Mouse (Mus musculus) lung, adult 10 weeks (tissue): ENCODE data around the gene Zfp219. TPM values are rescaled to one million over a fixed set of nuclear protein-coding genes. Genes with fewer than 3 reads are reported as not detected.

Source experiments
- polyA plus RNA-seq: library from polyadenylated mRNA; stranded (reverse); fragments of 350-450 nt; fragmentation: Illumina TruSeq; extraction: RNeasy Lipid Tissue Mini Kit (QIAGEN cat#74804); gene quantifications from one replicate; pipeline ENCODE4 v1.2.3, GENCODE M21; 2014; ENCODE audit warnings: low read depth, low replicate concordance; ENCODE audit not compliant: insufficient read depth

Zfp219 gene
- 23.2 TPM for polyA plus RNA-seq

DNA sequence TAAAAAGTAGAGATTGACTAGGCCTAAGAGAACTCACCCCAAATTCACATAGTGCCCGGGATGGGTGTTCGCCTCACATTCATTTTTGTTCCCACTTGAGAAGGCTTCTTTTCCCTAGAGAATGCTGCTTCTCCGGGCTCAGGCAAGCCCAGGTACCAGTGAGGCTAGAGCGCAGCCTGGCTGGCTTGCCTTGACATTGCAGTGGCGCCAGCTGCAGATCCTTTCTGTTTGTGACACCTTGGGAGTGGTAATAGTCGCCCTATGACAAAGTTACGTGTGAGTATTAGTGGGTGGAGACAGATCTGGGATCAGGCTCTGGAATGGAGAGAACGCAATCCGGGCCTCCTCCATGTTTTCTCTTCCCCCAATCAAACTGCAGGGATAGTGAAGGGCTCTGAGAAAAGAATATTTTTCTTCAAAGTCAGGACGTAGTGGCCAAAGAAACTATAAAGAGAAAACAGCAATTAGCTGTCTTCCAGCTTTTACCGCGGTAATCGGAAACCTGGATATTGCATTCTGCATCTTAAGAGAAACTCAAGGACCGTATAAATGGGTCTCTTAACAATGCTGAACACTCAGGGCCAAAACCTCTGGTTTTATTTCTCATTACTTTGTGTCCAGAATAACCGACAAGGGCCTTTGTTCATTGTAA lies at the start of gene Zfp219:
Gene Zfp219 (minus strand): TSS at position 248 of the 652 bp plus-strand sequence.

DNA sequence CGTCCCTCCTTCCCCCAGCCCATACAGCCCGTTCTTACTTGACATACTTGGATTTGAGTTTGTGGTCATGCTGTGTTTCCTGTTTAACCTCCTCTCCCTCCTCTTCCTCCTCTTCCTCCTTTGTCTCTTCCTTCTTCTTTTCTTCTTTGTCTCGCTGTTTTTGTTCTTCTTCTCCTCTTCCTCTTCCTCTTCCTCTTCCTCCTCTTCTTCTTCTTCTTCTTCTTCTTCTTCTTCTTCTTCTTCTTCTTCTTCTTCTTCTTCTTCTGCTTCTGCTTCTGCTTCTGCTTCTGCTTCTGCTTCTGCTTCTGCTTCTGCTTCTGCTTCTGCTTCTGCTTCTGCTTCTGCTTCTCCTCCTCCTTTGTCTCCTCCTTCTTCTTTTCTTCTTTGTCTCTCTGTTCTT lies 21.8 kb upstream of the Zfp219 start, which contains the start of gene Olfr221:
Gene Olfr221 (minus strand): TSS at position 101 of the 400 bp plus-strand sequence.

DNA sequence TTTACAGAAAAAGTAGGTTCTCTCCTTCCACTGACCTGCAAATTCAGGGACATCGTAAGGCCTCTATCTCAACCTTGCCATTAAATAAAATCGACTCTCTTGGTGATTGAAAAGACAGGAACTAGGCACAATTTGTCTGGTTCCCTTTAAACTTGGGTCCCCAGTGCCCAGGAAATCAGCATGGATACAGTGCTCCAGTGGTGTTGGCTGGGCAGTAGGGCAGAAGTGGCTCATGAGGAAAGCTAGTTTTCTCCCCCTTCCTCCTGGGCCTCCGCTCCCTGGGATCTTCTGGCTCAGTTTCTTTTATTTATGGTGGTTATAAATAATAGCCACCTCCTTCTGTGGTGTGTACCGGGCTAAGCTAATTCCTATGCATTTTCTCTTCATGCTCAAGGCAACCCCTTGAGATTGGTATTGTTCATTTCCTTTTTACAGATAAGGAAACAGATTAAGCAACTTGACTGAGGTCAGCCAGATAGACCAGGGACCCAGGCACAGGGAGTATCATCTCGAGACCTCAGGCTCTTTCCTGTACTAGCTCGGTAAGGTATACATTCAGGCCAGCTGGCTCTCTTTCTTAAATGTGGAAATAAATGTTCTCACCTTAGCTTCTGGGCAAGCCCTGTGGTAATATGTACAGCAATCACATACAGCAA lies 5.0 kb downstream of the Zfp219 start, which contains the start of gene Tmem253:
Gene Tmem253 (plus strand): TSS at position 214 of the 656 bp plus-strand sequence.

DNA sequence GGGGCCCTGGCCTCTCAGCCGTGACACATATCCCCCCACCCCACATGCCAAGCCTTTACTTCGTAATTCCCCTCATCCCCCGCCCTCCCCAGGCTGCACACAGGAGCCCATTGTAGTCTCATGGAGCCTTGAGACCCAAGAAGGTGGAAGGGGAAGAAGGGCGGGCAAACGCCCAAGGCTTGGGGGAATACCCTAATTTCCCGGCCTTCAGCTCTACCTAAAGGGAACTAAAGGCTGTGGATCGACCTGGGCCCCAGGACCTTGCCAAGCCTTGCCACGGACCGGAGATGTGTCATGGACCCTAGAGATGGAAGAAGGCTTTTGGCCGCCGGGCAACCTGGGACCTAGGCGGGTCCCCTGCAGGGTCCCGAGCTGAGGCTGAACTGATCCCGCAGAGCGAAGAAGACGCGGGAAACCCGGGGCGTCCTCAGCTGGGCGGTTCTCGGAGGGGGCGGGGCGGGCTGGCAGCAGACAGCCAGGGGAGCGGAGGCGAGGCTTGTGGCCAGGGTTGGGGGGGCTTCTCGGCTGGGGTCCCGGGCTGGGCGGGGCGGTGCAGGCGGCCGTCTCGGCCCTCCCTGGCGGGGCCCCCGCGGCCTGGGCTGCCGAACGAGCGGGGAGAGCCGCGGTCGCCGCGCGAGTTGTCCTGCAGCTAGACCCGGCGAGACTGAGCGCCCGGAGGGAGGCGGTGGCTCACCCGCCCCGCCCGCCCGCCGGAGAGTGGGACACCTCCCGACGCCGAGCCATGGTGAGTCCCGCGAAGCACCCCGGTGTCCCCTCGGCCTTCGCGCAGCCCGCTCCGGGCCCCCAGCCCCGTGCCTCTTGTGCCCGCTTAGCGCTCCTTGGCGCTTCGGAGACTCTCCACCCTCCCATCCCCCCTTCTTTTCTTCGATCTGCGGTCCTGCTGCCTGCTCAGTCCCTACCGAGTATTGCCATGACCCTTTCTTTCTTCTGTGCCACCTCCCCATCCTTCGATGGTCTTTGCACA lies 36.0 kb downstream of the Zfp219 start, which contains the start of gene Arhgef40:
Gene Arhgef40 (plus strand): TSS at position 473 of the 985 bp plus-strand sequence.

Other genes starting within 250 kb of the Zfp219 start
- not detected for gene Ang4, start 247.1 kb downstream of the Zfp219 start, polyA plus RNA-seq
- gene AY358078, start 220.7 kb downstream of the Zfp219 start, polyA plus RNA-seq, result not detected
- 0.64 TPM for gene Ear6, start 167.0 kb downstream of the Zfp219 start, polyA plus RNA-seq
- 14.0 TPM for gene Mettl17, start 135.9 kb downstream of the Zfp219 start, polyA plus RNA-seq
- gene Slc39a2, start 127.8 kb downstream of the Zfp219 start, polyA plus RNA-seq, result 1.9 TPM
- 80.7 TPM for gene Ndrg2, start 106.6 kb downstream of the Zfp219 start, polyA plus RNA-seq
- not detected for gene Tppp2, start 102.3 kb downstream of the Zfp219 start, polyA plus RNA-seq
- not detected for gene Rnase13, start 98.0 kb downstream of the Zfp219 start, polyA plus RNA-seq
- 27.4 TPM for gene Arhgef40, start 36.0 kb downstream of the Zfp219 start, polyA plus RNA-seq
- gene Tmem253, start 5.1 kb downstream of the Zfp219 start, polyA plus RNA-seq, result 0.62 TPM
- gene Olfr221, start 21.7 kb upstream of the Zfp219 start, polyA plus RNA-seq, result not detected
- 154 TPM for gene Hnrnpc, start 83.3 kb upstream of the Zfp219 start, polyA plus RNA-seq
- 2.1 TPM for gene Rpgrip1, start 90.0 kb upstream of the Zfp219 start, polyA plus RNA-seq
- gene Supt16, start 176.7 kb upstream of the Zfp219 start, polyA plus RNA-seq, result 16.2 TPM
- gene Chd8, start 237.0 kb upstream of the Zfp219 start, polyA plus RNA-seq, result 20.9 TPM